Mouse (Mus musculus) MEL (cell line): ENCODE results near the gene C1qtnf3. TPM values are rescaled to one million over a fixed set of nuclear protein-coding genes. Genes with fewer than 3 reads are reported as not detected.

ENCODE experiments used
- DNase-seq: peaks from one replicate; pipeline ENCODE4 v3.0.0; 2011; ENCODE audit warnings: low read depth, low spot score
- H3K27ac ChIP-seq: 2 replicates; pipeline ENCODE4 v1.5.1; 2012; ENCODE audit warnings: low read depth, mild to moderate bottlenecking, control low read depth, low read length, moderate library complexity; ENCODE audit not compliant: control insufficient read depth
- H3K27me3 ChIP-seq, 2 experiments: fragments of 150-350 bp in 1 of 2; sonication (generic) in 1 of 2; 2 replicates each; pipeline ENCODE4 v1.6.1; 2012; ENCODE audit warnings: low read length in 2 of 2, mild to moderate bottlenecking in 2 of 2, improper control_type of control experiment in 1 of 2, moderate library complexity in 1 of 2; ENCODE audit not compliant: insufficient read depth in 2 of 2, control insufficient read depth in 1 of 2
- H3K36me3 ChIP-seq, 2 experiments: 2 replicates each; pipeline ENCODE4 v1.6.1; 2012 to 2014; ENCODE audit warnings: low read length in 2 of 2, improper control_type of control experiment in 1 of 2, inconsistent platforms in 1 of 2, mild to moderate bottlenecking in 1 of 2; ENCODE audit not compliant: insufficient read depth in 2 of 2, control insufficient read depth in 1 of 2
- H3K4me1 ChIP-seq, 2 experiments: fragments of 150-350 bp in 1 of 2; sonication (generic) in 1 of 2; 2 replicates each; pipeline ENCODE4 v1.6.1; 2012; ENCODE audit warnings: low read length in 2 of 2, improper control_type of control experiment in 1 of 2, mild to moderate bottlenecking in 1 of 2; ENCODE audit not compliant: insufficient read depth in 2 of 2, control insufficient read depth in 1 of 2
- H3K4me3 ChIP-seq, 2 experiments: fragments of 150-350 bp in 1 of 2; sonication (generic) in 1 of 2; 2 replicates each; pipeline ENCODE4 v1.5.1; 2012; ENCODE audit warnings: low read depth in 2 of 2, low read length in 2 of 2, mild to moderate bottlenecking in 2 of 2, moderate library complexity in 2 of 2, control low read depth in 1 of 2, improper control_type of control experiment in 1 of 2; ENCODE audit not compliant: control insufficient read depth in 1 of 2, insufficient read depth in 1 of 2
- H3K79me2 ChIP-seq: 2 replicates; pipeline ENCODE4 v1.6.1; 2012; ENCODE audit warnings: mild to moderate bottlenecking, low read length, moderate library complexity; ENCODE audit not compliant: control insufficient read depth, poor library complexity, insufficient read depth
- H3K9ac ChIP-seq: 2 replicates; pipeline ENCODE4 v1.6.1; 2012; ENCODE audit warnings: low read depth, mild to moderate bottlenecking, control low read depth, low read length, moderate library complexity; ENCODE audit not compliant: control insufficient read depth, poor library complexity, severe bottlenecking
- H3K9me3 ChIP-seq: fragments of 150-350 bp; sonication (generic); replicated peaks from 2 replicates; pipeline ENCODE4 v1.6.1; 2012; ENCODE audit warnings: mild to moderate bottlenecking, low read length, improper control_type of control experiment, moderate library complexity; ENCODE audit not compliant: insufficient read depth
- BHLHE40 ChIP-seq: IDR thresholded peaks from 2 replicates; pipeline ENCODE4 v1.6.1; 2012; ENCODE audit warnings: low read depth, mild to moderate bottlenecking, inconsistent platforms, low read length, improper control_type of control experiment, borderline replicate concordance
- ELF1 ChIP-seq: IDR thresholded peaks from 2 replicates; pipeline ENCODE4 v1.6.1; 2014; ENCODE audit warnings: low read depth, mild to moderate bottlenecking, inconsistent platforms, low read length, improper control_type of control experiment, moderate library complexity
- ETS1 ChIP-seq: IDR thresholded peaks from 2 replicates; pipeline ENCODE4 v1.6.1; 2012; ENCODE audit warnings: low read depth, mild to moderate bottlenecking, inconsistent platforms, low read length, improper control_type of control experiment, moderate library complexity
- GABPA ChIP-seq: IDR thresholded peaks from 2 replicates; pipeline ENCODE4 v1.6.1; 2012; ENCODE audit warnings: low read depth, mild to moderate bottlenecking, inconsistent platforms, low read length, improper control_type of control experiment, moderate library complexity
- HCFC1 ChIP-seq: IDR thresholded peaks from 2 replicates; pipeline ENCODE4 v1.6.1; 2012; ENCODE audit warnings: low read depth, mild to moderate bottlenecking, inconsistent platforms, low read length, improper control_type of control experiment, moderate library complexity
- JUND ChIP-seq: IDR thresholded peaks from 2 replicates; pipeline ENCODE4 v1.6.1; 2011; ENCODE audit warnings: low read depth, mild to moderate bottlenecking, improper control_type of control experiment, low read length
- KAT2A ChIP-seq: conservative IDR thresholded peaks from 2 replicates; pipeline ENCODE4 v1.6.1; 2012; ENCODE audit warnings: low read depth, low read length, improper control_type of control experiment, inconsistent platforms
- MAFK ChIP-seq: IDR thresholded peaks from 2 replicates; pipeline ENCODE4 v1.6.1; 2011; ENCODE audit warnings: low read depth, mild to moderate bottlenecking, low read length, improper control_type of control experiment, borderline replicate concordance
- MEF2A ChIP-seq: IDR thresholded peaks from 2 replicates; pipeline ENCODE4 v1.6.1; 2014; ENCODE audit warnings: low read depth, mild to moderate bottlenecking, inconsistent platforms, low read length, improper control_type of control experiment; ENCODE audit not compliant: poor library complexity, insufficient replicate concordance, severe bottlenecking; ENCODE audit errors: extremely low read depth
- MXI1 ChIP-seq: IDR thresholded peaks from 2 replicates; pipeline ENCODE4 v1.6.1; 2011; ENCODE audit warnings: mild to moderate bottlenecking, low read depth, low read length, improper control_type of control experiment
- MYB ChIP-seq: IDR thresholded peaks from 2 replicates; pipeline ENCODE4 v1.6.1; 2011; ENCODE audit warnings: mild to moderate bottlenecking, low read depth, low read length, improper control_type of control experiment
- POLR2A ChIP-seq, 2 experiments: IDR thresholded peaks; 2 replicates each; pipeline ENCODE4 v1.6.1; 2011 to 2012; ENCODE audit warnings: low read length in 2 of 2, mild to moderate bottlenecking in 2 of 2, control low read depth in 1 of 2, improper control_type of control experiment in 1 of 2, low read depth in 1 of 2, moderate library complexity in 1 of 2; ENCODE audit not compliant: control insufficient read depth in 1 of 2, insufficient read depth in 1 of 2, poor library complexity in 1 of 2
- POLR2AphosphoS2 ChIP-seq: IDR thresholded peaks from 2 replicates; pipeline ENCODE4 v1.6.1; 2011; ENCODE audit warnings: low read length, improper control_type of control experiment
- RCOR1 ChIP-seq: IDR thresholded peaks from 2 replicates; pipeline ENCODE4 v1.6.1; 2012; ENCODE audit warnings: low read depth, mild to moderate bottlenecking, inconsistent platforms, low read length, improper control_type of control experiment
- SIN3A ChIP-seq: IDR thresholded peaks from 2 replicates; pipeline ENCODE4 v1.6.1; 2012; ENCODE audit warnings: low read length, improper control_type of control experiment, inconsistent platforms
- SMC3 ChIP-seq: IDR thresholded peaks from 2 replicates; pipeline ENCODE4 v1.6.1; 2011; ENCODE audit warnings: low read depth, low read length, improper control_type of control experiment
- TCF12 ChIP-seq: IDR thresholded peaks from 2 replicates; pipeline ENCODE4 v1.6.1; 2014; ENCODE audit warnings: low read depth, mild to moderate bottlenecking, inconsistent platforms, low read length, improper control_type of control experiment, moderate library complexity
- USF1 ChIP-seq: IDR thresholded peaks from 2 replicates; pipeline ENCODE4 v1.6.1; 2014; ENCODE audit warnings: low read depth, mild to moderate bottlenecking, inconsistent platforms, low read length, improper control_type of control experiment, moderate library complexity
- USF2 ChIP-seq, 2 experiments: IDR thresholded peaks; 2 replicates each; pipeline ENCODE4 v1.6.1; 2011 to 2012; ENCODE audit warnings: improper control_type of control experiment in 2 of 2, low read length in 2 of 2, borderline replicate concordance in 1 of 2, inconsistent platforms in 1 of 2, low read depth in 1 of 2, mild to moderate bottlenecking in 1 of 2; ENCODE audit not compliant: insufficient read depth in 1 of 2
- ZC3H11A ChIP-seq: IDR thresholded peaks from 2 replicates; pipeline ENCODE4 v1.6.1; 2012; ENCODE audit warnings: low read depth, mild to moderate bottlenecking, inconsistent platforms, low read length, improper control_type of control experiment
- polyA plus RNA-seq, 2 experiments: library from polyadenylated mRNA; stranded (reverse) in 1 of 2; unstranded in 1 of 2; fragments of >175 nt in 1 of 2; fragments of >200 nt in 1 of 2; gene quantifications; 2 replicates each; pipeline versions ENCODE4 v1.2.1 to v1.2.4; 2012; ENCODE audit warnings: low replicate concordance in 2 of 2, low read depth in 1 of 2; ENCODE audit not compliant: insufficient read length in 2 of 2, insufficient read depth in 1 of 2, missing spikeins in 1 of 2
- total RNA-seq: library from RNA; depleted of rRNA; stranded (reverse); fragments of 300-350 nt; gene quantifications from 2 replicates; pipeline ENCODE4 v1.2.3, GENCODE M21; 2012

C1qtnf3 gene
- total and polyA plus RNA-seq, 3 experiments: not detected

- no peaks in the 10 kb centered on the region for H3K27me3 ChIP-seq
- H3K36me3 ChIP-seq: no peaks in the 10 kb centered on the region
- no peaks in the 10 kb centered on the region for H3K79me2 ChIP-seq
- H3K9ac ChIP-seq: no peak overlapping the region
- no peaks in the 10 kb centered on the region for H3K9me3 ChIP-seq
- DNase-seq: no peak
- TF ChIP-seq GABPA (no peak), USF2 (IDR thresholded peaks at IDR 0.05; ENCODE audit: borderline replicate concordance in 1 of 2, insufficient read depth in 1 of 2, low read depth in 1 of 2, low read length in 2 of 2) (no peak), USF1 (no peak), BHLHE40 (no peak), SIN3A (no peak), ETS1 (no peak), POLR2A (IDR thresholded peaks at IDR 0.05; ENCODE audit: control insufficient read depth in 1 of 2, insufficient read depth in 1 of 2, low read depth in 1 of 2, low read length in 2 of 2, poor library complexity in 1 of 2) (no peak), MYB (no peak), TCF12 (no peak), MAFK (no peak), MEF2A (no peak), MXI1 (no peak)
- TF ChIP-seq, all 39 proteins: peak for 0
- Histone ChIP-seq H3K4me3 (no peak overlapping the region), H3K27ac (no peak overlapping the region), H3K4me1 (no peaks in the 10 kb centered on the region)
Observed at GRCm38 (mm10) chr15:10920212-10920611, 31.9 kb upstream of the C1qtnf3 start.

GRCm38 (mm10) chr15:10921064-10921463 lies 31.1 kb upstream of the C1qtnf3 start:
- H3K27ac ChIP-seq: no peak overlapping the region
- H3K27me3 ChIP-seq: no peaks in the 10 kb centered on the region
- H3K4me1 ChIP-seq: no peaks in the 10 kb centered on the region
- DNase-seq: no peak
- H3K36me3 ChIP-seq: no peaks in the 10 kb centered on the region
- no peak overlapping the region for H3K4me3 ChIP-seq
- H3K9me3 ChIP-seq: no peaks in the 10 kb centered on the region
- H3K79me2 ChIP-seq: no peaks in the 10 kb centered on the region
- TF ChIP-seq KAT2A: no peak
- no peak for TF ChIP-seq JUND
- TF ChIP-seq POLR2AphosphoS2: no peak
- TF ChIP-seq RCOR1: no peak
- TF ChIP-seq MEF2A: no peak
- no peak for TF ChIP-seq MXI1
- no peak for TF ChIP-seq BHLHE40
- no peak for TF ChIP-seq SMC3
- TF ChIP-seq HCFC1: no peak
- no peak for TF ChIP-seq ZC3H11A
- TF ChIP-seq ELF1: no peak
- TF ChIP-seq SIN3A: no peak
- H3K9ac ChIP-seq: no peak overlapping the region
